Mouse (Mus musculus) layer of hippocampus, adult 9-11 months (tissue): ENCODE measurements around the gene Atp5g2.
"Not testable (repeated sequence)": the region's sequence is repeated elsewhere in the genome, so short reads cannot be mapped to it uniquely, and the experiment has no call there.

ENCODE experiments used
- DNase-seq: peaks from one replicate; pipeline ENCODE4 v3.0.0; 2022

Gene Atp5g2

DNA sequence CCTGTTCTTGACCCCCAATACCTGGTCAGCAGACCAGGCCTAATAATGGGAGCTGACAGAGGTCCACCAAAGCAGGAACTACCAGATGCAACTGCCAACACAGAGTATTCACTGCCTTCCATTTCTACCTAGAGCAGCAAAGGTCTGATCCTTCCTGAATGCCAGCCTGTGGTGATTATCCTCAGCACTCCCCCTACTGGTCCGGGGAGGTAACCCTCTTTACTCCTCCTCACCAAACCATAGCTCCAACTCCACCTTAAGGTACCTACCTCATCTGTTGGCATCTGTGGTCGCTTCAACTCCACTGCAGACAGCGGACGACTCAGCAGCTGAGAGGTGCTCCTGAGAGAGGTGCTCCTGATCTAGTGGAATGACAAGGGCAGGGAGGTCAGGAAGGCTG lies 6.7 kb downstream of the Atp5g2 start:
- DNase-seq = no peak

DNA sequence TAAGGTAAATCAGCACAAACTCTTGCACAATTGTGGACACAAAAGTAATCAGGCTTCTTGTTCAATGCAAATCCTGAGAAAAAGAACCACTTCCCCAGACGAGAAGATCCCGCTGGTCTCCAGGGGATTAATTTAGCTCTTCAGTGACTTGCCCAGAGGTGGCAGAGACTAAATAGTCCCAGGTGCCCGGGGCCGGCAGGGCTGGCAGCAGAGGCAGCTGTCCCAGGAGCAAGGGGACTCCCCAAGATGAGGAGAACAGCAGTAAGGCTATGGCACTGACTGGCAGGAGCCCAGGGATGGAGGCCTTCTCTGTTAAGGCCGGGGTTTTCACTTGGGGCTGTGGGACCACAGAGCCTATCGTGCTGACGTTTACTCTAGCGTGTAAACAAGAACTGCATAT lies 8.3 kb downstream of the Atp5g2 start:
- no peak for DNase-seq

DNA sequence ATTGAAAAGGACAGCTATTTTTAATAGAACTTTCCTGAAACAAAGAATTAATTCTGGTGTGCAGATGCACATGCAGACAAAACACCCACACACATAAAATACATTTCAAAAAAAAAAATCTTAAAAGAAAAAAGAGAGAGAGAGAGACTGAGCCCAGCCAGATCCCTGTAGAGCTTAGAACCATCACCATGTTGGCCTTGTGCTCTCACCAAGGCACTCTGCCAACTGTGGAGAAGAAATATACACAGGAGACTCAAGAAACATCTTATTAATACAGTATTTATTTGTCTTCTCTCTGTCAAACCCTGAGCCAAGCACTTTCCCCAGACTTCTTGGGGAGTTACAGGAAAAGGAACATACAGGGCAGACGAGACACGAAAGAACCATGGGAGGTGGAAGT lies 9.6 kb downstream of the Atp5g2 start:
- DNase-seq = not testable (repeated sequence)

DNA sequence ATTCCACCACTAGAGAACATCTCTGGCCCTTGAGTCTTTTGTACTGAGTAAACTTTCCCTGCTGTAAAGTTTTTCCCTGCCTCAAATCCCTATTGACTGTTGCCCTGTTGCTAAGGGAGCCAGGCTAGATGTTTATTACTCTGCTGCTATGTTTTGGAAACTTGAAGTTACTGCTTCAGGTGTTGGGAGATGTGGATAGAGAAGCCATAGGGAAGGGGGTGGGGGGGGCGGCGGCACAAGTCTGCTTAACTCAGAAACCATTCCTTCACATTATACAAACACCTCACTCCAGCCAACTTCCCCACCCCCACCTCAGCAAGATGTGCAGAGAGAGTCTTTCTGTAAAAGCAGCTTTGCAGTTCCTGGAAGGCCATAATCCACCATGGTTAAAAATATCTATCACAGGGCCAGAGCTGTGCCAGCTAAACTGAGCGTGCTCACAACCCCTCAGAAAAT lies 14.2 kb downstream of the Atp5g2 start:
- no peak for DNase-seq

DNA sequence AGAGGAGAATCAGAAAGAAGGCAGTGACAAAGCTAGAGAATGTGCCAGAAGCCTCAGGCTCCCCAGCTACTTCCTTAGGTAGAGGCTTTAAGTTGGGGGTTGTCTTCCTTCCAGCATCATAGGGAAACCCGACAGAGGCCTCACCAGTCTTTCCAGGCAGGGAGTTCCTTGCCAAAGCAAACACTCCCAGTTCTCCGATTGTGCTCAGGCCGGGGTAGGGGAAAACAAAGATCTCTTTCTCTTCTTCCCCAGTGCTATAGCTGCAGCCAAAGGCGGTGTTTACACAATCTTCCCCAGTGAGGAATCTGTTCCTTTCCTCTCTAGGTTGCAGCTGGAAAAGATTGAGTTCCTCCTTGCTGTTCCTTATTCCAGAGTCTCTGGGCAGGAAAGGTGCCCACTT lies 15.5 kb downstream of the Atp5g2 start:
- DNase-seq = no peak

DNA sequence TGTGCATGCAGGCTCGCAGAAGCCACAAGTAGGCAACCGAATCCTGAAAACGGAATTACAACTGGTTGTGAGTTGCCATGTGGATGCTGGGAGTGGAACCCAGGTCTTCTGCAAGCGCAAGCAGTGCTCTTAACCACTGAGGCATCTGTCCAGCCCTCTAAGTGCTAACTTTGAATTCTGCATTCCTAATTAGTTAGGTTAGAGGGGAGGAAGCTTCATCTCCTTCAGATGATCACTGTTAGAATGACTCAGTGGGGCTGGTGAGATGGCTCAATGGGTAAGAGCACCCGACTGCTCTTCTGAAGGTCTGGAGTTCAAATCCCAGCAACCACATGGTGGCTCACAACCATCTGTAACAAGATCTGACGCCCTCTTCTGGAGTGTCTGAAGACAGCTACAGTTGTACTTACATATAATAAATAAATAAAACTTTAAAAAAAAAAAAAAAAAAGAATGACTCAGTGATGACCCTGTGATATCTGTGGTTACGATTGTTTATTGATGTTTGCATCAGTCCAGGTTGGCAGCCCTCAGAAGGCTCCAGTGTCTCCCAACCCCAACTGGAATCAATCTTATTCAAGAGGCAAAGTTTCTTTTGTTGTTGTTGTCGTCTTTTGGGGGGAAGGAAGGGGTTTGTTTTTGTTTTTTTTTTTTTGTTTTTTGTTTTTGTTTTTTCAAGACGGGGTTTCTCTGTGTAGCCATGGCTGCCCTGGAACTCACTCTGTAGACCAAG lies 20.1 kb downstream of the Atp5g2 start:
- not testable (repeated sequence) for DNase-seq

DNA sequence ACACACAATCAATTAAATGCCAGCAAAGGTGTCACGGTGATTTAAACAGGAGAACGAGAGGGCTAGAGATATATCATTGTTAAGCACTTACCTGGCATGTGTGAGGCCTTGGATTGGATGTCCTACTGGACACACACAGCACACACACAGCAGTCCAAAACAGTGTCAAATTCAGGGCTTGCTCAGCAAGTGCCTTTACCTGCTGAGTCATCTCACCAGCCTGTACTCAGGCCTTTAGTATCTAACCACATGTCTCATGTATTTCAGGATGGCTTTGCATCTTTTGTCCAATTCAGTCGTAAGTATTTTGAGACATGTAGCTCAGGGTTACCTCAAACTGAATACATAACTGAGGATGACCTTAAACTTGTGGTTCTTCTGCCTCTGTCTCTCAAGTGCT lies 21.0 kb downstream of the Atp5g2 start:
- no peak for DNase-seq

DNA sequence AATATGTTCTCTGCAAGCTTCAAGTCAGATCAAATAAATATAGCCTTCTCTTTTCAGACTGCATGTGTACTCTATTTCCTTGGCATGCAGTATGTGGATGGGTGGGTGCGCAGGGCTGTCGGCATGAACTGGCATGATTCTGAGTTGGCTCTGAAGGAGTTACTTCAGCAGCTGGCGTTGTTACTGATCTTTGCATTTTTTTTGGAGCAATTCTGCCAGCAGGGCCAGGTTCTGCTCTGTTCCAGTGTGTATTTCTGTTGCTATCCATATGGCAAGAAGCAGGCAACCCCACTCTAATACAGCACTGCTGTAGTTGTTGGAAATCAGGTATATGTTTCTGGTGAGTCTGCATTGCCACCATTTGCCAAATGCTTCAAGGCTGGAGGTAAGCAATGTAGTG lies 36.3 kb downstream of the Atp5g2 start:
- DNase-seq = peak; percentile 86

DNA sequence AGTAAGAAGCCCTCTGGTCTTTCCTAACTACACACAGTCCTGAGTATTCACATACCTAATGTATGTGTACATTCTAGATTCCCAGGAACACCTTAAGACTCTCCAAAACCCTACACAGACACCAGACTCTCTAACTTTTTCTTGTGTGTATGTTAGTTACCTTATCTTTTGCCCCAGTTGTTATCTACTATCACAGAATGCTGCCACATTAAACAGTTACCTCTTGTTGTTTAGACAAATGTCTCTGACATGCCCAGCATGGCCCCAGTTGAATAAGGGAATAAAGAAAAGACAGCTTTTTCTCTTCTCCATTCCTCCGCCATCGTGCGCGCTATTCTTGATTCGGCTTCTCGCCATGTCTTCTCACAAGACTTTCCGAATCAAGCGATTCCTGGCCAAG lies 37.5 kb downstream of the Atp5g2 start:
- no peak for DNase-seq

DNA sequence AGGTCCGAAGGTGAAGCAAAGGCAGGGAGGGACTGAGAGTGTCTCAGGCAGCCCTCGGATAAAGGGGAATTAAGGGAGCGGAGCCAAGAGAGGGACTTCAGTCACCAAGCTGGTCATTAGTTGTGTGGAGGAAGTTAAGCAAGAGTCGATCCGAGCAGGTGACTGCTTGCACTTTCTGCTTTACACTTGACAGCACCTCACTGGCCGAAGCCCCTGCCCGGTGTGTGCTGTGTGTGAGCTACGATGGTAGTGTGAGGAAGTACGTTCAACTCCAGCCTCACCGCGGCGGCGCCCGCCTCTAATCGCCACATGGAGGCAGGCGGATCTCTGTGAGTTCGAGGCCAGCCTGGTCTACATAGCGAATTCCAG lies 46.5 kb downstream of the Atp5g2 start:
- no peak for DNase-seq

DNA sequence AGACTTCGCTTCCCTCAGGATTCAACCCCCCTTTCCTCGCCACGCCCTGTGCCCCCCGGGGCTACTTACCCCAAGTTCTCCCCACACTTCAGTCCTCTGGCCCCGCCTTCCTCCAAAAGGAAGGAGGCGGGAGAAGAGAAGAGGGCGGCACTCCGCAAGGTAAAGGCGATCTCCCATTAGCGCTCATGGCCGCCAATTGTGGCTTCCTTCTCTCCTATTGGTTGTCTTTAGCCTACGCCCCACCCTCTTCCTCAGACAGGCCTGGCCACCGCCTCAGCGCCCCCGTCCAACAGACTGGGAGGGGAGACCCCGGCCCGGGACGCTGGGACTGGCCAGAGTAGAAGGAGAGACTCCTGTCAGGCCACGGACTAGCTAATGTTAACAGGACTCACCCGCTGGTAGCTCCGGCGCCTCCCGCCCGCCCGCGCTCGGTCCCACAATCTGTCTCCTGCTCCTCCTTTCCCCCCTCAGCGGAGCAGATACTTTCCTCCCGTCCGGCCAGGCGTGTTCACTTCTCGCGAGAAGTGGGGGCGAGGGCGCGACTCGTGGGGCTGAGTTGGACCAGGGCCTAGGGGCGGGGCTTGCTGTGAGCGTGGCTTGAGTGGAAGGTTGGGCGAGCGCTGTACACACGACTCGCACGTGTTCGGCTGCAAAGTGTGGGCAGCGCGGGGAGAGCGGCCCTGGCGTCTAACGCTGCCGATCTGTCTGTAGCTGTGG lies 47.0 kb downstream of the Atp5g2 start, which contains the start of the genes Gm28047 and Atf7:
Gene Gm28047, minus strand, starts transcription at position 98 of the 717 bp plus-strand sequence.
Gene Atf7, minus strand, starts transcription at position 495 of the 717 bp plus-strand sequence.
- peak; percentile 98 for DNase-seq

DNA sequence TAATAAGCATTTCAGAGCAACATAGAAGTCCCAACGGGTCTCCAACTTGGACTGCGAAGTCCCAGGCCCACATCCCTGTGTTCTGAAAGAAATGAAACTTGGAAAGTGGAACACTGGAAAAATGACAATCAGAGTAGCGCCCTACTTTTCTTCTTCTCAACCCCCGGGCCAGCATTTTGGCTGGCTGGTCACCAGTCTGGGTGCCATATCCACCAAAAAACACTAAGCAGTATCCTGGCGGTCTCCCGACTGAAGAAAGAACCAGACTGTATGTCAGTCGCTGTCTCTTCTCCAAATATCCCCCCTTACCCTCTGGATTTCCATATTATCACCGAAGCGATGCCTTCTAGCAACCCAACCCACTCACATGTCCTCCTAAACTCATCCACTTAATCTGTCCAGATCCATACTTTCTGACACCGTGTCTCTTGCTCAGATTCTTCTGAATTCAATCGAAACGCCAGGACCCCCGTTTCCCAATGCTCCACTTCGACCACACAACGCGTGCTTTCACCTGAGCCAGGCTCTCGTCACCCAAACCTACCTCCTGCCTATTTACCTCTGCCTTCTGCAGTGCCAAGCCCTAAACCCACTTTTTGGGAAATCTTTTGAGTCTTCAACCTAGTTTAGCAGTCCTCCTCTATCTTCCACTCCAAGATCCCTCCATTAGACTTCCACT lies 47.7 kb downstream of the Atp5g2 start:
- DNase-seq = no peak

DNA sequence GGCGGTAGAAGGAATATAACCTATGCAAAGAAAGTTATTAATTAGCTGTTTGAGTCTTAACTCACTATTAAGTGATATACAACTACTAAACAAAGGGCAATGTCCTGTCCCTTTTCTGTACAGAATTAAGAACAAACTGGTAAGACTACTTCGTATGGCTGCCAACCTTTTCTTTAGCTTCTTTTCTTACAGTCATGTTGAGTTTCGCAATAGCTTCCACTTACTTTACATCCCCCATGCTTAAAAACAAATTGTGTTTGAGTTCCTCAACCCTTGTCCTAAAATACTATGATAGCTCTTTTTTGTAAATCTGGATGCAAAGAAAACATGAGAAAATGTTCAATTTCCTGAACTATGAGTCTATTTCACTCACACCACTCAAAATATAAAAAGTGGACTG lies 49.0 kb downstream of the Atp5g2 start:
- no peak for DNase-seq

DNA sequence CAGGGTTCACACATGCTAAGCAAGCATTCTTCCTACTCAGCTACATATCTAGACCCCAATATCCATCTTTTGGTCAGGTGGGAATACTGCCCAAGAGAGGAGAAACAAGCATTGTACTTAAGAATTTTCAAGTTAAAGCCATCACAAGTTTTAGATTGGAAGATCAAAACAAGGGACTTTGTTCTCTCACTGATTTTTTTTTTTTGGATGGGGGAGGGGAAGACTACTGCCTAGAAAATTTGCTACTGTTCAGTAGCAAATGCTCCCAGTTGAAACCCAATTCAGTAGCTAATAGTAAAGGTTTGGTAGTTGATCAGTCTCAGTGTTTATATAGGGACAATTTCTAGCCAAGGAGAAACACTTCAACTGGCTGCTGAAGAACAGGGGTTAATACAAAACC lies 49.6 kb downstream of the Atp5g2 start:
- DNase-seq = no peak

DNA sequence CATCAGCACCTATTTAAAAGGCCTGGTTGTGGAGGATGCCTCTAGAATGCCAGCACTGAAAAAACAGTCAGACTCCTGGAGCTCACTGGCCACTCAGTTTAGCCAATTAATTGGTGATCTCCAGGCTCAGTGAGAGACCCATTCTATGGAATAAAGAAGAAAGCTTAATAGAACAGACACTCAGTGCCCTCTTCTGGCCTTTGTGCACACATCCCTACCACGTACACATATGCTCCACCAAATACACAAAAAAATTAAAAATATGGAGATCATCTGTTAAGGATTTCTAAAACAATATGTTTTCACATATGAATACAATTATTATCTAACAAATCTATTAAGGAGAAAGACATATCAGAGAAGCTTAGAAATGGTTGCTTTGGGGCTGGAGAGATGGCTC lies 51.4 kb downstream of the Atp5g2 start:
- DNase-seq = no peak

DNA sequence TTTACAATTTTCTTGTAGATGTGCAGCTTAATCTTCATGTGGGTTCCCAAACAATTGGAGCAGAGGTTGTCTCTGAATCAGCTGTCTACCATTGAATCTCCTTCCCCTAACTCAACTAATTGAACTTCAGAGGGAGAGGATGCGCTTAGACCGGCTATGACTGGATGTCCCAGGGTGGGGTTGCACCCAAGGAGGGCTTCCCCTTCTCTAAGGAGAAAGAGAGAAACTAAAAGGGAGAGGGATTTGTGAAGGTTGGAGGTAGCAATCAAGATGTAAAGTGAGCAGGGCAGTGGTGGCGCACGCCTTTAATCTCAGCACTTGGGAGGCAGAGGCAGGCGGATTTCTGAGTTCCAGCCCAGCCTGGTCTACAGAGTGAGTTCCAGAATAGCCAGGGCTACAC lies 52.7 kb downstream of the Atp5g2 start:
- DNase-seq = no peak

DNA sequence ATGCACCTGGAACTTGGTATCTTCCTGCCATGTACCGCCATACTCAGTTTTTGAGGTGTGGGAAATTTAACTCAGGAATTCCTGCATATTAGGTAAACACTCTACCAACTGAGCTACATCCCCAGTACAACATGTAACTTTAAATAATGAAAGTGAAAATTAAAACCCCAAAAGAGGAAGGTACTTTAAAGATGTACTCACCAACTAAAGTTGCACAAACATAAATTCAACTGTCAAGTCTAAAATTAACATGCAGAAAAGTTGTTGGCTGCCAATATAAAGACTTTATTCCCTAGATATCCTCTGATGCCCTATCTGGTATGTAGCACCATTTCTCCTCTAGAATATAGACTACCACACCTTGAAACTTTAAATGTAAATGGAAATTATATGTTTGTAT lies 54.5 kb downstream of the Atp5g2 start:
- no peak for DNase-seq

DNA sequence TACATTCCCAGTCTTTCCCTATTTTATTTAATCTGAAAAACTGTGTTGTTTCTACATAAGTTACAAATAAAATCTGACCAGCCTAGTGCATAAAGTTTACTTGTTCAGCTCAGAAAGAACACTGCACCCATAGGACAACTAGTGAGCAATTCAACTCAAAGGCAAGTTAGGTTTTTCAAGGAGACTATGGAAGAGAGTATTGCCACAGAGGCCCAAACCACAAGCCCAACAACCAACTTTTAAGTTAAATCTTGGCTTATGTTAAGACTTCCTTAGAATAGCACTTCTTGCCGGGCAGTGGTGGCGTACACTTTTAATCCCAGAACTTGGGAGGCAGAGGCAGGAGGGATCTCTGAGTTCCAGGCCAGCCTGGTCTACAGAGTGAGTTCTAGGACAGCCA lies 56.0 kb downstream of the Atp5g2 start:
- DNase-seq = no peak

DNA sequence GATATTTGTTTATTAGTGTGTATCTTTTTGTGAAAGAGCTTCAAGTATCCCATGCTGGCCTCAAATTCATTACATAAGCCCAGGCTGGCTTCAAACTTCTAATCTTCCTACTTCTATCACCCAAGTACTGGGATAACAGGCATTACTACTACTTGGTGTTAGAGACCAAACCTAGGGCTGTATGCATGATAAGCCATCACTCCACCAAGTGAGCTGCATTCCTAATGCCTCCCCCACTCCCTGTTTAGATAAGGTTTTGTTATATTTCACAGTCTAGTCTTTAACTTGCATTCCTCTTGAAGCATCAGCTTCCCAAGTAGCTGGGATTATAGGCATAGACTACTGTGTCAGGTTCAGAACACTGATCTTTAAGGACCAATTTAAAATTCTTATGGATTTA lies 57.9 kb downstream of the Atp5g2 start:
- DNase-seq = no peak

DNA sequence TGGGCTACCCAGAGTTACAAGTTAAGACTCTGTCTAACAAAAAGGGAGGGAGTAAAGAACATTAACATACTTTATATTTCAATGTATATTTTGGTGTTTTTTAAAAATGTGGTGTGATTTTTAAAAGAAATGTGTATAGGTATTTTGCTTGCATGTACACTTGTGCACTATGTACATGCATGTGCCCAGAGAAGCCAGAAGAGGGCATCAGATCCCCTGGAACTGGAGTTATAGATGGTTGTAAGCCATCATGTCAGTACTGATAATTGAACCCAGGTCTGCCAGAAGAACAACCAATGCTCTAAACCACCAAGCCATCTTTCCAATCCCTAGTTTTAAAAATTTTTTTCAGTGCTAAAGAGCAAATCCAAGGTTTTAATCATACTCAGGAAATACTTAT lies 59.2 kb downstream of the Atp5g2 start:
- no peak for DNase-seq
